Mouse (Mus musculus) thymus, postnatal 14 days (tissue): ENCODE data around the gene Pld6.

Source experiments
- DNase-seq: peaks from one replicate; pipeline ENCODE4 v3.0.0; 2021

Gene Pld6

DNA sequence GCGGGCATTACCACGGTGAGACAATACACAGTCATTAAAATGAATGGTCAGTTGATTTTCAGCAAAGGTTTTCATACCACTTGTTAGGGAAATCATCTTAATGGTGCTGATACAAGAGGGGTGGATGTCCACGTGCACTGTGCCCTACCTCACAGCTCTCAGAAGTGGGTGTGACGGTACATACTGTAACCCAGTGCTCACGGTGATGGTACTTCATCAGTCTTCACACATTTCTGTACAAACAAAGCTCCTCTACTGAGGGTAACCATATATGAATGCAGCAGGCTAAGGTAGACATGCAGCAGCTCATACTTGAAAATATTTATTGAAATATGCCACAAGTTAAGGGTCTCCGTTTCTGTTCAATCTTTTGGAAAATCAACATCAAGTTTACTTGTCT is 3.9 kb downstream of the Pld6 start:
- DNase-seq, result no peak

DNA sequence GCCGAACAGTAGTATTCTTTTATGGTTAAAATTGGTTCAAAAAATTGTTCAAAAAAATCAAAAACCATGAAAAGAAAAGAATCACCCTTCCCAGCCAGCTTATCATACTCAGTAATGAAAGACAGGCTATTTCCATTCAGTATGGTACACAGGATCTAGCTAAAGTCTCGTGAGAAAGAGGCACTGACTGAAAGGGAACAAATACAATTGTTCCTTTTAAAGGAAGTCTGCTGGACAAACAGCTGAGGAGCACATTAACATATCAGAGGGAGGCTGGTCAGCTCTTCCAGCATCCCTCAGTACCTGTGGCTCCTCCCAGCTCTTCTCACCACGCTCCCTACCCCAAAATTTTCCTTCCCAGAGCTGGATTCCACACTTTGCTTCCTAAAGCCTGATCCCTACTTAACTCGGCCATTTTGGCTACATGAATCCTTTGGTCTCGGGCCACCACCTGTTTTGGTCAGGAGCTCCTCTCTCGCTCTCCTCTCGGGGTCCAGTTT is 5.3 kb downstream of the Pld6 start:
- no peak for DNase-seq

DNA sequence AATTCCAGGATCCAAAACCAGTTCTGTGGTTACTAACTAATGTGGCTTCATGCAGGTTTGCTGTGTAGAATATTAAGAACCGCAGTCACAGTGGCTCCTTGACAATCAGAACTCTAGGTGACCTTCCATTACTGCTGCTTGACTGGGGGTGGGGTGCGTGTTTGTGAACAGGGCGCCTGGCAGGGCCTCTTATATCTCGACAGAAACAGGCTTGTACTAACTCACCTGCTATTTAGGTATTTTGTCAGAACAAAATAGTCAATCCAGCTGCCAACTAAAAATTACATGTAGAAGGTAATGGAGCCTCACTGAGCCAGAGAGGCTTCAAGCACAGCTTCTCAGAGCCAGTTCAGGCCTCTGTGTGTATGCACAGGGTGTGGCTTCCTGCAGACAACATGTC is 7.2 kb downstream of the Pld6 start:
- no peak for DNase-seq

DNA sequence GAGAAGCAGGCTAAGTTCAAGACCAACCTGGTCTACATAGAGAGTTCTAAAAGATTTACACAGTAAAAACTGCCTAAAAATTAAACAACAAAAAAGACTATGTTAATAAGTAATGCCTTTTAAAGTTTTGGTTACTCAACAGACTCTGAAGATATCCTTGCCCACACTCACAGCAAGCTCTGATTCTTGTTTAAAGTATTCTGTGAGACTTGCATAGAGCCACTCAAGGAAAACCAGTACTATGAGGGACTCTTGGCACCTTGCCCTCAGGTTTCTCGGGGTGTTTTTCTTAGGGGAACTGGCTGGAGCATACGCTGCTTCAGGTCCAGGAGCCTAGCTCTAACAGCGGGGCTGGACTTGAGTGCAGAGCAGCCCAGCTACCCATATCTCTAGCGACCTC is 8.0 kb downstream of the Pld6 start:
- DNase-seq, result no peak

DNA sequence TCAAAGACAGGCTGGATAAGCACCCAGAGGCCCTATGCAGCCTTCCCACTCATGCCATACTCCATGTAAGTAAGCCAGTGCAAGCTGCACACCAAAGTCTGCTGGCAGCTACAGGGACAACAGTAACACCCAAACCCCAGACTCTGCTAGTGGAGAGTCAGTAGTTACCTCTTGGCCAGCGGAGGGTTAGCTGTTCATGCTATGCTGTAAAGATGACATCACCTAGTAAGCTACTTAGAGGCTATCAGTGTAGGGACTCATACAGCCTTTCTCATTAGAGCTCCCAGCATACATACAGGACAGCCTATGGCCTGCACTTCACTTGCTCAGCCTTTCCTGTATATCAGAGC is 8.6 kb downstream of the Pld6 start:
- DNase-seq, result no peak

DNA sequence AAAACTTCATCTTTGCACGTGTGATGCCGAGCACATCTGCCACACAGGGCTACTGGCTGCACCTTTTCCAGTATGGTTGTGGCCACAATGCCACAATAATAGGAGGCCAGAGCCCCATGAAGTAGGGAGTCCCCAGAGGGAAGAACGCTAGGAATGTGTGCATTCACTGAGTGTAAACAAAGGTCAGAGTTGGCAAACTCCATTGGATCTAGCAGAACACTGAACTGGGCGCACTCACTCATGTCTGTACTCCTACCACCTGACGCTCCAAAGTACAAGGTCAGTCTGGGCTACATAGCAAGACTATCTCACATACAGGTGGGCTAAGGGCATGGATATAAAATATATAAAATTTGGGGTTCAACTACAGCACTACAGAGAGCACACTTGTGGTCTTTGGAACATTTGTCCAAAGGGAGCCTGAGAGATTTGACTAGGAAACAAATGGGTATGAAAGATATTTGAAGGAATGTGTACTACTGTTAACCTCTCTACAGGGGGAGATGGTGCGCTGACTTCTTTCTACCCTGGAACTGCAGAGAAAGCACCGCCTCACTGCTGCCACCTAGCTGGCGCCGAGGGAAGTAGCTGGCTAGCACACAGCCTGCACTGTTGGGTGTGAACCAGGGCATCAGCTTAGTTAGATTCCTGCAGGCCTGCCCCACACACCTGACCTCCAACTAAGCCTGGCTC is 9.1 kb downstream of the Pld6 start:
- peak; percentile 88 for DNase-seq

DNA sequence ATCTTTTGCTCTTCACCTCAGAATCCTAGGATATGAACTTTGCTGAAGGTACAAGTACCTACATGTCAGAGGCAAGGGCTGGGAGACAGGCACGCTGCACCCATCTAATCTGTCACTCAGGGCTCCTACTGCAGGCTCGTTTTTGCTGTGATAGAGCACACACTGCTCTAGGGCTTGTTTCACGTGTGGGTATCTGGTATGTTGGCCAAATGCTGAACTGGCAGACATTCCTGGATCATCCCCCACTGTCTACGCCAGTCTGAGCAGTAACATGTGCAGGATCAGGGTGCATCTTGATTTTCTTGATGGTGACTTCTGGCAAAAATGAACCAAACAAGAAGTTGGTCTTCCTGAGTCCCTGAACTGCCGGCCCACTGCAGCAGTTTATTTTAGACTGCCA is 10.2 kb downstream of the Pld6 start:
- DNase-seq, result no peak

DNA sequence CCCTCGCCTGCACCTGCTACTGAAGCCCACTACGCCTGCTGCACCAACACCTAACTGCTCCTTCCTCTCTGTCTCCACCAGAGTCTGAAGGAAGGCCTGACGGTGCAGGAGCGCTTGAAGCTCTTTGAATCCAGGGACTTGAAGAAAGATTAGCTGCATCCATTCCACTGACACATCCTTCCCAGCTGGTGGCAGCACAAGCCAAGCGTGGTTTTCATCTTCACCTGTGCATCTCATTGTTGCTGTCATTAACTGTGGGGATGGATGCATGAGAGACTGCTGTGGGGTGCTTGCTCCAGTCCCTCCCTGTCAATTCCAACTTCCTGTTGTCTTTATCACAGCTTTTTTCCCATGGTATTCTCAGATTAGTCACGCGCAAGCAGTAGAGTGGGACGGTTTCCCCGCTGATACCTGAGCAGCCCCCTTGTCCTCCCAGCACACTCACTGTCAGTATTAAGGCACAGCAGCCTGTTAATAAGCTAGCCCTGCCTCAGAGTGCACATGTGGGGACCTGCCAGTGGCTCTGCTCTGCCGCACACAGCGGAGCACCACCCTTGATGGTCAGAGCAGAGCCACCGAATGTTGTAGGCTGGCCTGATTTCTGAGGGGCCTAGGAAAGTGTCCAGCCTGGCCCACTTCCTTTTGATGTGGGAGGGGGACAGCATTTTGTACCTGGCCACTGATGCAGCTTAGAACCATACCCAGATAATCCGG is 11.9 kb downstream of the Pld6 start:
- no peak for DNase-seq

DNA sequence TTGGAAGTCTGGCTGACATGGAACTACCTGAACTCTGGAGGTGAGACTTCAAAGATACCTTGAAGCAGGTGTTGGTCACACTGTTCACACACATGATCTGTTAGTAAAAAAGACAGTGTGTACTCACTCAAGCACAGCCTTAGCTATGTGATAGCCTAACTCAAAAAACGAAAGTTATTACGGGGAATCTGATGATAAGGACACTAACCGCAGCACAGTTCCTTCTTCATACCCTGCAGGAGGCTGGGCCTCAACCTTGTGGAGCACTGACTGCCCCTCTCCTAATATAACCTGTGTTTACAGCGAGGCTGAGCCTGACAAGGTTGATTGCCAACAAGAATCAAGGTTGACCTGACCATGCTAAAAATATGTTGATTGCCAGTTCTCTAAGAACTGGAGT is 12.9 kb downstream of the Pld6 start:
- DNase-seq, result no peak

DNA sequence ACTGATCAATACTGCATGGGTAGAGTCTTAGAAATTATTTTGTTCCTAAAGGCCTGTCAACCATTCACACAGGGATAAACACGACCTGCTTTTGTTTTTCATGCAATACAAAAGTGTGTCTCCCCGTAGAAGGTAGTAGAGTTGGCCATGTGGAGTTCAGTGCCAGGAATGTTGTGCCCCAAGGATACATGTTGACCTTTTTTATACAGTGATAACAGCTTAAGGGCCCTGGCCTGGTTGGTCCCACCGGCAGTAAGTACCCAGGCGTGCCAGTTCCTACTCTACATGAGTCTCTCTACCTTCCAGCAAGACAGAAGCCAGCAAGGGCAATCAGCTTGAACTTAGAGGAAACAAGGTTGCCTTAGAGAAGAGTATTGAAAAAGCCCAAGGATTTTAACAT is 14.5 kb downstream of the Pld6 start:
- DNase-seq, result no peak

DNA sequence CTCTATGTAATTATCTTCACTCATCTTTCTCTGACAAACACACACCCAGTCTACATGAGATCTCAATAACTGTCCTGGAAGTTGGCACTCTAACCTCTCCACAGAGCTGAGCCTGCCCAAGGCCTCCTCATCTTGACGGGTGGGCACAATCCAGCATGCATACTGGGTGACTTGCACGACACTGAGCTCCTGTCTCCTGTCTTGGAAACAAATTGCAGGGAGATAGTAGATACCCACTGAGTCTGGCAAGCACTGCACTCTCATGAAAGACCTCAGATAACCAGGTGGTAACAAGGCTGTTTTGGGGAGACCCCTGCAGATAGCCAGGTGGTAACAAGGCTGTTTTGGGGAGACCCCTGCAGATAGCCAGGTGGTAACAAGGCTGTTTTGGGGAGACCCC is 15.2 kb downstream of the Pld6 start:
- no peak for DNase-seq

DNA sequence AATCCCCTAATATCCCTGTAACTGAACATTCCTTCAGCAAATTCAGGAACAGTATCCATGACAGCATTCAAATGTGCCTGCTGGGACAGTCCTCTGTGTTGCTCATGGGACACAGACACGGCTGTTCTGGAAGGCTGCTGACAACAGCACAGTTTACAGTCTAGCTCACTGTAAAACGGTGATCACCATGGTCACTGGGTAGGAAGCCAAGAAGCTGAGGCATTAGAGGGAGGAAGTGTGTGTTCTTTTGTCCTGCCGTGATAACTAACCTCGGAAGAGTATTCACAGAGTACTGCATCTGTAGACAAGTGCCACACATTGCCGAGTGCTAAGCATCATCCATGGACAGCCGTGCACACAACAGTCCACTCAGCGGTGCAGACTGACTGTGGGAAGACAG is 16.7 kb downstream of the Pld6 start:
- no peak for DNase-seq

DNA sequence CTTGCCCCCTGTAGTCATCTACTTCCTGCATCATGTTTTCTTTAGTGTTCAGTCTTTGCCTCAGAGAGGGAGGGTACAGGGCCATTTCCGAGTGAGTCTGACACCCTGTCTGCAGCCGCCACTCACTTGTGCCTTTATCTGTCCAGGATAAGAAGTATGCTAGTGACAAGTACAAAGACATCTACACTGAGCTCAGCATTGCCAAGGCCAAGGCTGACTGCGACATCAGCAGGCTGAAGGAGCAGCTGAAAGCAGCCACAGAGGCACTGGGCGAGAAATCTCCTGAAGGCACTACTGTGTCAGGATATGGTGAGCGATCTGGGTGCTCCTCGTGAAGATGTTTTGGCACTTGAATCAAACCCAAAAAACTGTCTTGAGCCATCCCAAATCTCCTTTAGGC is 17.7 kb downstream of the Pld6 start:
- DNase-seq, result no peak

DNA sequence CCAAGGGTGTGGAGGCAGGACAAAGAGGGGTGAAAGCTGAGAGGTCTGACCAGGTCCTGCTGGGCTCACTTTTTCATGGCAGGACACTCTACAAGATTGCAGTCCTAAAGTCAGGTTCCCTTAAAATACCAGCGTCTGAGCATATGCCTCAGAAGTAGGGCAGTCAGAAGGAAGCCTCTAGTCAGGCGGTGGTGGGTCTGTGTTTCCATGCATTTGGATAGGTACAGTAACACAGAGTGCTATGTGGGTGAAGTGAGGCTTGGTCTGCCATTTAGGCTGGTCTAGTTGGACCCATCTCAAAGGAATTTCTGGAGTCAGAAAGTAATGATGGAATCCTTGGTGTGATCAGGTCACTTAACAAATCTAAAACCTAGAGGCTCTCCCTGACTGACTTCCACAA is 18.1 kb downstream of the Pld6 start:
- DNase-seq, result no peak

DNA sequence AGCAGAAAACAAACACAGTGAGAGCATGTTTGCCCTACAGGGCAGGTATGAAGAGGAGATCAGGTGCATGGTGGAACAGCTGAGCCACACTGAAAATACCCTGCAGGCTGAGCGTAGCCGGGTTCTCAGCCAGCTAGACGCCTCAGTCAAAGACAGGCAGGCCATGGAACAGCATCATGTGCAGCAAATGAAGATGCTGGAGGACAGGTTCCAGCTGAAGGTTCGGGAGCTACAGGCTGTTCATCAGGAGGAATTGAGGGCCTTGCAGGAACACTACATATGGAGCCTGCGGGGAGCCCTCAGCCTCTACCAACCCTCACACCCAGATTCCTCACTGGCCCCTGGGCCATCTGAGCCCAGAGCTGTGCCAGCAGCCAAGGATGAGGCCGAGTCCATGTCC is 26.6 kb downstream of the Pld6 start:
- DNase-seq, result no peak

DNA sequence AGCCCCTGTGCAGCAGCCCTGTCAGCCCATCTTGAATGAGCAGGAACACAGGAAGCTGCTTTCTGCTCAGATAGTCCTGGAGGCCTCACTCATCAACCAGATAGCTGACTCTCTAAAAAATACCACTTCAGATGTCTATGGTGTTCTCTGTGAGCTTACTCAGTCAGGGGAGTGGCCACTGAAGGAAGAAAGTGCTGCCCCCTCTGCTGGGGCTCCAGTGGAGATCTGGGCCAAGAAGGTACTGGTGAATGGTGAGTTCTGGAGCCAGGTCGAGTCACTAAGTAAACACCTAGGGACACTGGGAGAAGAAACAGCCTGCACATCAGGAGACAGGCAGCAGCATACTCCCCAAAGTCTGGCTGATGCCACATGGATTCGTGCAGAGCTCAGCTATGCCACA is 27.8 kb downstream of the Pld6 start:
- DNase-seq, result no peak

DNA sequence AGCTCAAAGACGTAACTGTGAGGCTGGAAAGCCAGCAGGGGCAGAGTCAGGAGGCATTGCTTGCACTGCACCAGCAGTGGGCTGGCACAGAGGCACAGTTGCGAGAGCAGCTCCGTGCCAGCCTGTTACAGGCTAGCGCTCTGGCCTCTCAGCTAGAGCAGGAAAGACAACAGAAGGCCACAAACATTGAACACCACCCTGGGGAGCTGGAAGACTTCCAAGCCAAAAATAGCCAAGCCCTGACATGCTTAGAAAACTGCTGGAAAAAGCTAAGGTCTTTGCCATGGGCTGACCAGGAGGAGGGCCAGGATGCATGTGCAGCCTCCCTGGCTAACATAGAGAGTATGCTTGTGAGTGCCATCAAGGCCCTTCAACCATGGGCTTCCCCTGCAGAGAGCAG is 28.3 kb downstream of the Pld6 start:
- DNase-seq, result no peak

DNA sequence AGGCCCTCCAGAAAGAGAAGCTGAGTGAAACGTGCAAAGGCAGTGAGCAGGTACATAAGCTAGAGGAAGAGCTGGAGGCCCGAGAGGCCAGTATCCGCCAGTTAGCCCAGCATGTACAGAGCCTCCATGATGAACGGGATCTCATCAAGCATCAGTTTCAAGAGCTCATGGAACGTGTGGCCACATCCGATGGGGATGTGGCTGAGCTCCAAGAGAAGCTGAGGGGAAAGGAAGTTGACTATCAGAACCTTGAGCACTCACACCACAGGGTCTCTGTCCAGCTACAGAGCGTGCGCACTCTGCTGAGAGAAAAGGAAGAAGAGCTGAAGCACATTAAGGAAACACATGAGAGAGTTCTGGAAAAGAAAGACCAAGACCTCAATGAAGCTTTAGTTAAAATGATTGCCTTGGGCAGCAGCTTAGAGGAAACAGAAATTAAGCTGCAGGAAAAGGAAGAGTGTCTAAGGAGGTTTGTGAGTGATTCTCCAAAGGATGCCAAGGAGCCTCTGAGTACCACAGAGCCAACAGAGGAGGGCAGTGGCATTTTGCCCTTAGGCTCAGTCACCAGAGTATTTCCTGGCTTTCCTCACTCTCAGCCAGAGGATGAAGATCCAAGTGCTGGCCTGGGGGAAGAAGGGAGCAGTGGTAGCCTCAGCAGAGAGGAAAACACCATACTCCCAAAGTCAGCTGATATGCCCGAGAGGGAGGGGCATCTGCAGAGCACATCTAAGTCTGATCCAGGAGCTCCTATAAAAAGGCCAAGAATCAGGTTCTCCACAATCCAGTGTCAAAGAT is 29.1 kb downstream of the Pld6 start:
- DNase-seq, result no peak

DNA sequence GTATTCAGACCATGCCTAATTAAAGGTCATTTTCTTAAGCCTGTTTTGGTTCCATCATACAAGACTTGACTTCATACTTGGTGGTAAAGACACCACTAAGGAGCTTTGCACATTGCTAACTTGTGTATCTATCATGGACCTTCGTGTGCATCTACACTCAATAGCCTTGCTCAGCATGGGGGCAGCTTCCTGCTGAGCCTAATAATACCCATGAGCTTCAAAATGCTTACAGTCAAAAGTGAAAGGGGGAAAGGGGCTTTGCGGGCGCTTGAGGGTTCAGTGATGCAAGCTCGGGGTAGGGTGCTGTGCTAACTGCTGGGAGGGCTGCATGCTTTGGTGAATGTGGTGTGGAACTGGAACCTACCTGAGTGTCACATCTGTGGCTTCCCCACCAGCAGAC is 31.1 kb downstream of the Pld6 start:
- no peak for DNase-seq

DNA sequence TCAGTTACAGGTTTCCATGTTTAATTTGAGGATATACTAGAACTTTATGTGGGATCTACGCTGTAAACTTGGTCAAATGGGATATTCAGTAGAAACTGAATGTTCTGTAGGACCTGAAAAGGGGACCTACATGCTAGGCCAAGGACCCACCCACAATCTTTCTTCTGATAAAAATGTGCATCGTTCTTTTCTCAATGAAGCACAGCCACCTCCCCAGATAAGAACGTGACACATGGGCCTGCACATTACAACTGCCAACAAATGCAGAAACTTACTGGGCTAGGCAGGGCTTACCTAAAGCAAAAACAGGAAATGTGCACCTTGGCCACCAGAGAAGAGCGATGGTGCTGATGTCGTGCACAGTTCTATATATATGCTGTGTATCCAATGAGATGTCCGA is 32.9 kb downstream of the Pld6 start:
- DNase-seq, result no peak

DNA sequence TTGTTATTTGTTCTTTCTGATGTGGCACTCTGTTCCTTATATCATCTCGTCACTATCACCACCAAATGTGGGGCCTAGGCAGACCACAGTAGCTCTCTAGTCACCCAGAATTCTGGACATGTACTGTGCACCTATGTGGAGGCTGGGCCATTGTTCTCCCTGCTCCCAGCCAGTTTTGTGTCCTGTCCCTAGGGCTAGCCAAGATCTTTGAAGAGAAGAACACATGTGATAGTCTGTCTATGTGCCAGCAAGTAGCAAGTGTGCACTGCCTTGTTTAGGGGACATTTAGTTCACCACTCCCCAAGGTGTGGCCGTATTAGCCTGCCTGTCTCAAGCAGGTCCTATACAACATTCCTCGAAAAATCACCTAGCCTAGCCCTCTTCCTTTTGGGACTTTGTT is 38.4 kb downstream of the Pld6 start:
- DNase-seq, result no peak

DNA sequence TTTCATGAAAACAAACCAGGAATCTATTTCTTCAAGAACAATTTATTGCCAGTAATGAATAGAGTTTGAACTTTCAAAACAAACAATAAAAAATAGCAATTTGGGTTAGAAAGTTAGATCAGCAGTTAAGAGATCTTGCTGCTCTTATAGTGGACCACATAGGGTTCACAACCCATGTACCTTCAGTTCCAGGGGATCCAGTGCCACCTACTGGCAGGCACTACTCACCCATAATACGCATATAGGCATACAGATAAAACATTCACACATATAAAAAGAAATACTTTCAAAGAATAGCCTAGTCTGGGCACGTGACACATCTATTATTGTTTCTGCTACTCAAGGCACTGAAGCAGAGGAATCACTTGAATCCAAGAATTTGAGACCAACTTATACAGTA is 40.8 kb downstream of the Pld6 start:
- peak; percentile 72 for DNase-seq

DNA sequence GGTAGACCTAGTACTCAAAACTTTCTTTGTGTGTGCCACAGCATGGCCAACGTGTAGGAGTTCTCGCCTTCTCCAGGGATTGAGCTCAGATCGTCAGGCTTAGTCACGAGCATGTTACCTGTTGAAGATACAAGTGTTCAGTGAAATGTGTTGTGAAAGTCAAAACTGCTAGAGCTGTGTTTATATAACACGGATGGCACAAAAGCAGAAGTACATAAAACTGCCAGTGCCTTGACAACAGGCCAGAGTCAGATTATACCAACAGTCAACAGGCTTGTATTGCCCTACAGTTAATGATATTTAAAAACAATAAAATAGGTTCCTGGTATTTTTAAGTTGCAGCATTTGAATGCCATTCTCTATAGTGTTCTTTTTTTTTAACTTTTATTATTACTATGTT is 41.6 kb downstream of the Pld6 start:
- no peak for DNase-seq

DNA sequence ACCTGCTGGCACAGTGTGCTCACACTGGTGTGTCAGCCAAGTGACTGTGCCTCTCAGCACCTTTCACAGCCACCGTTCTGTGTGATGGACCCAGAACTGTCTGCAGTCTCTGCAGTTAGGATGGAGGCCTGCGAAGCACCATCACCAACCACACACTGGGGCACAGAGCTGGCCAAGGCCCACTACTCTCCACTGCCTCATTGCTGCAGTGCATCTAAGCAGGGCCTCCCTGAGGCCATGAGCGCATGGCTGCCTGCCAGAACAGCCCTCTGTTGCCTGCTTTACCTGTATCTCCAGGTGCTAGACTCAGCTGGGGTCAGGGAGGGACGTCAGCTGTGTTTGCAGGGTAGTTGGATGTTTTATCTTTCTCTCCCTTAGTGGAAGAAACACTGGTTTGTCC is 43.1 kb downstream of the Pld6 start:
- DNase-seq, result no peak
